Mouse (Mus musculus): Measurements from ENCODE around the gene Bcl7c. TPM values are rescaled to one million over a fixed set of nuclear protein-coding genes. Genes with fewer than 3 reads are reported as not detected.

The Bcl7c gene
- polyA plus RNA-seq, 1 experiment = 165 TPM

DNA sequence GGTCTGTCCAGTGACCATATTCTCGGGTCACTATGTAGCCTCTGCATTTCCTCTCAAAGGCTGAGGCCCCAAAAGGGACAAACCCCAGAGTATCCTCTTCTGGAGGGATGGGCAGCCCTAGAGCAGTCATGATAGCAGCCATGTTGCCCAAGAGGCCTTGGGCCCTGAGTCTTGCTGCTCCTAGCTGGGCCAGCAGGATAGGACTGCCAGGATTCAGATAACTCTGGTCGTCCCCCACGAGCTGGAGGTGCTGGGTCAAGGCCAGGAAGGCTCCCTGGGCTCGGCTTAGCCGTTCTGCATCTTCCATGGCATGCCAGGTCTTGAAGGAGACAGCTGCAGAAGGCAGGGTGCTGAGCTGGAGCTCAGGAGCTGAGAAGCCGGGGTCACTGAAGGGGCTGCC is 10.5 kb upstream of the Bcl7c start:
- Histone ChIP-seq H3K4me3 (replicated peaks) (no peak overlapping the region), H3K9me3 (no peaks in the 10 kb centered on the region), H3K36me3 (replicated peaks; ENCODE audit: low read length) (no peaks in the 10 kb centered on the region), H3K4me1 (peaks cover 11% of the 10 kb centered on the region), H3K27me3 (replicated peaks) (peaks cover 43% of the 10 kb centered on the region)
- TF ChIP-seq FLI1 (IDR thresholded peaks at IDR 0.05; ENCODE audit: low read length) (no peak), GATA1 (IDR thresholded peaks at IDR 0.05; ENCODE audit: borderline replicate concordance, low read length) (no peak)

DNA sequence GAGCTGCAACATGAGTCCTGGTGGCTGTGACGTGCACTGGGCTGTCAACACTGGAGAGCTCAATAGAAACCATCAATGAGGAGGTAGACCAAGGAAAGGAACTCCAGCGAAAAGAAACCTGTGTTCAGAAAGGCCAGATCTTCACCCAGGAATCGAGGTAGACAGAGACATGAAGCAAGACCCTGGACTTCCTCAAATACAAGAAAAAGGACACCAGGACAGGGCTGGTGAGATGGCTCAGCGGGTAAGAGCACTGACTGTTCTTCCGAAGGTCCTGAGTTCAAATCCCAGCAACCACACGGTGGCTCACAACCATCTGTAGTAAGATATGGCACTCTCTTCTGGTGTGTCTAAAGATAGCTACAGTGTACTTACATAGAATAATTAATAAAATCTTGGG is 9.6 kb upstream of the Bcl7c start:
- Histone ChIP-seq H3K9me3 (no peaks in the 10 kb centered on the region), H3K27me3 (replicated peaks) (peaks cover 45% of the 10 kb centered on the region), H3K36me3 (replicated peaks; ENCODE audit: low read length) (no peaks in the 10 kb centered on the region), H3K4me1 (peaks cover 11% of the 10 kb centered on the region), H3K4me3 (replicated peaks) (no peak overlapping the region)
- TF ChIP-seq GATA1 (IDR thresholded peaks at IDR 0.05; ENCODE audit: borderline replicate concordance, low read length) (no peak), FLI1 (IDR thresholded peaks at IDR 0.05; ENCODE audit: low read length) (no peak)

DNA sequence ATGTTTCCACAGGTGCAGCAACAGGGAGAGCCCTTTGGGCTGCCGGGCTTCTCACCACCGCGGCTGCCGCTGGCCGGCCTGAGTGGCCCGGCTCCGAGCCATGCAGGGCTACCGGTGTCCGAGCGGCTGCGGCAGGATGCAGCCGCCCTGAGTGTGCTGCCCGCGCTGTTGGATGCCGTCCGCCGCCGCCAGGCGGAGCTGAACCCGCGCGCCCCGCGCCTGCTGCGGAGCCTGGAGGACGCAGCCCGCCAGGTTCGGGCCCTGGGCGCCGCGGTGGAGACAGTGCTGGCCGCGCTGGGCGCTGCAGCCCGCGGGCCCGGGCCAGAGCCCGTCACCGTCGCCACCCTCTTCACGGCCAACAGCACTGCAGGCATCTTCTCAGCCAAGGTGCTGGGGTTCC is 8.3 kb upstream of the Bcl7c start:
- peaks cover 24% of the 10 kb centered on the region for H3K4me1 ChIP-seq
- H3K9me3 ChIP-seq = no peaks in the 10 kb centered on the region
- peak overlapping the region; percentile 74 for H3K4me3 ChIP-seq (replicated peaks)
- no peaks in the 10 kb centered on the region for H3K36me3 ChIP-seq (replicated peaks; ENCODE audit: low read length)
- TF ChIP-seq GATA1 (IDR thresholded peaks at IDR 0.05; ENCODE audit: borderline replicate concordance, low read length) (no peak), FLI1 (IDR thresholded peaks at IDR 0.05; ENCODE audit: low read length) (no peak)
- H3K27me3 ChIP-seq (replicated peaks) = peaks cover 50% of the 10 kb centered on the region

DNA sequence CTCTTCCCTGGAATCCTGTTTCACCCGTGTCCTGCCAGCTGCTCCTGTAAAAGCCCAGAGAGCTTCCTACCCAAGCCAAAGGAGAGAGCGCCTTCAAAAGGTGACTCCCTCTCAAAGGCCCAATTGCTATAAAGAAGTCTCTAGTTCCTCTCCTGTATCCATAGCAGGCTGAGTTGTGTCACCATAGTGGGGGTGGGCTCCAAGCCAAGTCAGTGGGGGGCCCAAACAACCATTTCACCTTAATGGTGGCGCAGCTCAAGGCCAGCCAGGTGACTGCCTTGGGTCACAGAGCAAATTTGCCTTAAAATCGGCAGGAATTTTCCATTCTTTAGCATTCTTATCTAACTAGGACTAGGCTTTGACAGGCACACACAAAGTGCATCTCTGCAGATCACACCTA is 6.1 kb upstream of the Bcl7c start:
- Histone ChIP-seq H3K4me3 (replicated peaks) (no peak overlapping the region), H3K27me3 (replicated peaks) (peaks cover 53% of the 10 kb centered on the region), H3K36me3 (replicated peaks; ENCODE audit: low read length) (no peaks in the 10 kb centered on the region), H3K9me3 (no peaks in the 10 kb centered on the region), H3K4me1 (peaks cover 28% of the 10 kb centered on the region)
- no peak for TF ChIP-seq GATA1 (IDR thresholded peaks at IDR 0.05; ENCODE audit: borderline replicate concordance, low read length)
- no peak for TF ChIP-seq FLI1 (IDR thresholded peaks at IDR 0.05; ENCODE audit: low read length)

DNA sequence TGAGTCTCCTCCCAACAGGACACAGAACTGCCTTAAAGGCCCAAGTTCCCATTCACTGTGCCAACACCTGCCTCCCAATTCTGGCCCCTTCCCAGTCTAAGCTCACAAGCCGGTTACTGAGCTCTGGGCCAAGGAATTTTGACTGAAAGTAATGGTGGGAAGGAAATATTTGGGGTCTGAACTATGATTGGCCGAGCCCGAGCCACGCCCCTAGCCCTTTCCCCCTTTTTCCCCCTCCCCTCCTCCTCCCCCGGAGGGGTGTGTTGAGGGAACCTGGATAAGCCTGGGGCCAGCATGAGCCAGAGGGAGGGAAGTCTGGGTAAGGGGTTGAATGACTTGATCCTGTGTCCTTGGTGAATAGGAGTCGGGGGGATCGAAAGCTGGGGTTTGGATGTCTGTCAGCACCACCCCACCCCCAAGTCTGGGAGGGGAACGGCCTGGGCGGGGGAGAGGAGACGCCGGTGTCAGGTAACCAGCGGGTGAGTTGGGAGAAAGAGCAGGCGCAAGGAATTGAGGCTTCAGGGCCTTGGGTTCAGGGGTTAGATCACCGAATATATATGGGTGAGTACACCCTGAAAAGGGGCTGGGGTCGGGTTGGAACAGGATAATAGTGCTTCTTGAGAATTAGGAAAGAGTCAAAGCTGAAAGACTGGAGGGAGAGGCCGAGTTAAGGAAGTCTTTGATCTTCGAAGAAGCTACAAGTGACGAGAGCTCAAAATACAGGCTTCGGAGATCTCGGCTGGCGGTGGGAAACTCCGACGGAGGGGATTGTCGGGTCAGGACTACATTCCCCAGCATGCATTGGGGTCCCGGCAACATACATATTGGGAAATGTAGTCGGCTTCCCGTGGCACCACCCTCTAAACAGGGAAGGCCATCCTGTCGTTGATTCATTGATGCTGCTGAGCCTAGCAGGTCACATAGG is 4.0 kb upstream of the Bcl7c start, which contains the start of gene Ctf1:
TSS of gene Ctf1 (plus strand) at position 276 of the 925 bp plus-strand sequence.
- Histone ChIP-seq H3K36me3 (replicated peaks; ENCODE audit: low read length) (no peaks in the 10 kb centered on the region), H3K4me3 (replicated peaks) (peak within 1 kb of the TSS; percentile 53), H3K4me1 (peaks cover 35% of the 10 kb centered on the region), H3K9me3 (no peaks in the 10 kb centered on the region), H3K27me3 (replicated peaks) (peaks cover 43% of the 10 kb centered on the region)
- no peak for TF ChIP-seq GATA1 (IDR thresholded peaks at IDR 0.05; ENCODE audit: borderline replicate concordance, low read length)
- no peak for TF ChIP-seq FLI1 (IDR thresholded peaks at IDR 0.05; ENCODE audit: low read length)

GRCm38 (mm10) chr7:127711456-127711855 is 2.7 kb upstream of the Bcl7c start:
- H3K4me1 ChIP-seq = peaks cover 34% of the 10 kb centered on the region
- H3K9me3 ChIP-seq = no peaks in the 10 kb centered on the region
- H3K27me3 ChIP-seq (replicated peaks) = peaks cover 35% of the 10 kb centered on the region
- peaks cover 2% of the 10 kb centered on the region for H3K36me3 ChIP-seq (replicated peaks; ENCODE audit: low read length)
- TF ChIP-seq GATA1 (IDR thresholded peaks at IDR 0.05; ENCODE audit: borderline replicate concordance, low read length) (no peak), FLI1 (IDR thresholded peaks at IDR 0.05; ENCODE audit: low read length) (no peak)
- H3K4me3 ChIP-seq (replicated peaks) = no peak overlapping the region

DNA sequence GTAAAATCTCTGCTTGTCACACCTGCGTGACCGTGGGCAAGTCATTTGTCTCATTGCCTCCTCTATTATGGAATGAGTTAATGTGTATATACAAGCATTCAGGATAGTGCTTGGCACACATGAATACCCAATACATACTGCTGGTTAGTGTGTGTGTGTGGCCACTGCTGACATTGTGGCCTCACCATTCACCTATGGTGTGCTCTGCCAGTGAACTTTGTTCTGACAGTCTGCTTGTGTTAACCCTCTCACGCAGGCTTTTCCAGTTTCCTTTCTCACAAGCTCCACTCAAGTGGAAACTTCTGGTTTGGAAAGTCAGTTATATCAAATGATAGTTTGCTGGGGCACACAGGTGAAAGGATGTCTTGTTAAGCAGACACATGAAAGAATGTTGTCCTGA is 2.3 kb upstream of the Bcl7c start:
- Histone ChIP-seq H3K9me3 (no peaks in the 10 kb centered on the region), H3K4me3 (replicated peaks) (no peak overlapping the region), H3K27me3 (replicated peaks) (peaks cover 33% of the 10 kb centered on the region), H3K36me3 (replicated peaks; ENCODE audit: low read length) (peaks cover 6% of the 10 kb centered on the region), H3K4me1 (peaks cover 35% of the 10 kb centered on the region)
- TF ChIP-seq FLI1 (IDR thresholded peaks at IDR 0.05; ENCODE audit: low read length) (no peak), GATA1 (IDR thresholded peaks at IDR 0.05; ENCODE audit: borderline replicate concordance, low read length) (no peak)

- H3K4me3 ChIP-seq (replicated peaks) = peak overlapping the region; percentile 95
- H3K4me1 ChIP-seq = peaks cover 38% of the 10 kb centered on the region
- TF ChIP-seq GATA1 (IDR thresholded peaks at IDR 0.05; ENCODE audit: borderline replicate concordance, low read length) (no peak), FLI1 (IDR thresholded peaks at IDR 0.05; ENCODE audit: low read length) (no peak)
- peaks cover 20% of the 10 kb centered on the region for H3K36me3 ChIP-seq (replicated peaks; ENCODE audit: low read length)
- H3K27me3 ChIP-seq (replicated peaks) = peaks cover 23% of the 10 kb centered on the region
- H3K9me3 ChIP-seq = no peaks in the 10 kb centered on the region
Measured at GRCm38 (mm10) chr7:127709261-127709979, 687 bp upstream of the Bcl7c start.

DNA sequence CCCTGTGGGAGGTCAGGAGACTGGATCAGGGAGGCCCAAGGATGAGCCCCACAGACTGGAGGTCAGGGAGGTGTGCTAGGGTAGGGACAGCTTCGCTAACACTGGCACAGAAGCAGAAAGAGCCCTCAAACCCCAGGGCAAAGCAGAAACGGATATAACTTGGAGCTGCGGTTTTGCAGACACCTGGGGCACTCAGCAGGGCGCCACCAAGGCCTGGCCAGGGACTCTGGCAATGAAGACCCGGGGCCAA is 851 bp downstream of the Bcl7c start:
- TF ChIP-seq FLI1 (IDR thresholded peaks at IDR 0.05; ENCODE audit: low read length) (no peak), GATA1 (IDR thresholded peaks at IDR 0.05; ENCODE audit: borderline replicate concordance, low read length) (no peak)
- peak overlapping the region; percentile 95 for H3K4me3 ChIP-seq (replicated peaks)
- peaks cover 34% of the 10 kb centered on the region for H3K36me3 ChIP-seq (replicated peaks; ENCODE audit: low read length)
- H3K27me3 ChIP-seq (replicated peaks) = peaks cover 16% of the 10 kb centered on the region
- H3K9me3 ChIP-seq = no peaks in the 10 kb centered on the region
- H3K4me1 ChIP-seq = peaks cover 35% of the 10 kb centered on the region
